Mouse (Mus musculus) testis, adult 2 months (tissue): ENCODE results near the gene Hepacam2. TPM values are rescaled to one million over a fixed set of nuclear protein-coding genes. Genes with fewer than 3 reads are reported as not detected.
"Not testable (repeated sequence)": the region's sequence is repeated elsewhere in the genome, so short reads cannot be mapped to it uniquely, and the experiment has no call there.

ENCODE experiments used
- H3K27ac ChIP-seq: fragments of 200-500 bp; 2 replicates; pipeline ENCODE4 v1.5.1; 2012; ENCODE audit warnings: low read depth, low read length; ENCODE audit not compliant: control insufficient read depth, insufficient read depth
- H3K27me3 ChIP-seq: fragments of 200-500 bp; 2 replicates; pipeline ENCODE4 v1.6.1; 2012; ENCODE audit warnings: mild to moderate bottlenecking, low read length, moderate library complexity; ENCODE audit not compliant: control insufficient read depth, insufficient read depth
- H3K36me3 ChIP-seq: fragments of 200-500 bp; 2 replicates; pipeline ENCODE4 v1.6.1; 2012; ENCODE audit warnings: mild to moderate bottlenecking, low read length; ENCODE audit not compliant: control insufficient read depth, insufficient read depth
- H3K4me1 ChIP-seq: fragments of 200-500 bp; 2 replicates; pipeline ENCODE4 v1.6.1; 2012; ENCODE audit warnings: low read length; ENCODE audit not compliant: control insufficient read depth, insufficient read depth
- H3K4me3 ChIP-seq: fragments of 200-500 bp; 2 replicates; pipeline ENCODE4 v1.5.1; 2012; ENCODE audit warnings: low read depth, mild to moderate bottlenecking, low read length, moderate library complexity, mixed read lengths; ENCODE audit not compliant: control insufficient read depth
- CTCF ChIP-seq: fragments of 200-500 bp; IDR thresholded peaks from 2 replicates; pipeline ENCODE4 v1.5.1; 2012; ENCODE audit warnings: low read depth, mild to moderate bottlenecking, inconsistent platforms, low read length, moderate library complexity; ENCODE audit not compliant: control insufficient read depth, insufficient read depth, insufficient replicate concordance
- POLR2A ChIP-seq: fragments of 200-500 bp; IDR thresholded peaks from 2 replicates; pipeline ENCODE4 v1.6.1; 2012; ENCODE audit warnings: low read depth, mild to moderate bottlenecking, inconsistent platforms, low read length, moderate library complexity; ENCODE audit not compliant: control insufficient read depth
- polyA plus RNA-seq: library from polyadenylated mRNA; depleted of rRNA; stranded (reverse); fragments of >200 nt; gene quantifications from 2 replicates; pipeline ENCODE4 v1.2.3, GENCODE M21; 2012

The Hepacam2 gene
- polyA plus RNA-seq, 1 experiment: 9.6 TPM

- Histone ChIP-seq H3K36me3 (no peaks in the 10 kb centered on the region), H3K27ac (no peak overlapping the region), H3K4me1 (no peaks in the 10 kb centered on the region), H3K4me3 (no peak overlapping the region), H3K27me3 (no peaks in the 10 kb centered on the region)
- TF ChIP-seq POLR2A (no peak), CTCF (no peak)
Observed at GRCm38 (mm10) chr6:3463594-3463993, 34.5 kb downstream of the Hepacam2 start.

GRCm38 (mm10) chr6:3463026-3463425 lies 35.1 kb downstream of the Hepacam2 start:
- TF ChIP-seq POLR2A: no peak
- TF ChIP-seq CTCF: no peak
- Histone ChIP-seq H3K27ac (no peak overlapping the region), H3K36me3 (no peaks in the 10 kb centered on the region), H3K4me3 (no peak overlapping the region), H3K4me1 (no peaks in the 10 kb centered on the region), H3K27me3 (no peaks in the 10 kb centered on the region)

- H3K4me1 ChIP-seq: peaks cover 3% of the 10 kb centered on the region; the same call in 1 of the 2 replicates
- H3K36me3 ChIP-seq: no peaks in the 10 kb centered on the region
- H3K27me3 ChIP-seq: no peaks in the 10 kb centered on the region
- H3K27ac ChIP-seq: no peak overlapping the region
- TF ChIP-seq POLR2A (no peak), CTCF (no peak)
- no peak overlapping the region for H3K4me3 ChIP-seq
Observed at GRCm38 (mm10) chr6:3455944-3456536, 42.1 kb downstream of the Hepacam2 start.

GRCm38 (mm10) chr6:3454421-3454820 lies 43.7 kb downstream of the Hepacam2 start:
- H3K4me1 ChIP-seq: peaks cover 3% of the 10 kb centered on the region; the same call in 1 of the 2 replicates
- no peaks in the 10 kb centered on the region for H3K36me3 ChIP-seq
- TF ChIP-seq CTCF (no peak), POLR2A (no peak)
- no peak overlapping the region for H3K4me3 ChIP-seq
- no peak overlapping the region for H3K27ac ChIP-seq
- no peaks in the 10 kb centered on the region for H3K27me3 ChIP-seq

- H3K27me3 ChIP-seq: no peaks in the 10 kb centered on the region
- TF ChIP-seq CTCF (peak; percentile 68; the same call in 1 of the 2 replicates), POLR2A (no peak)
Observed at GRCm38 (mm10) chr6:3447404-3447803, 50.7 kb downstream of the Hepacam2 start.

DNA sequence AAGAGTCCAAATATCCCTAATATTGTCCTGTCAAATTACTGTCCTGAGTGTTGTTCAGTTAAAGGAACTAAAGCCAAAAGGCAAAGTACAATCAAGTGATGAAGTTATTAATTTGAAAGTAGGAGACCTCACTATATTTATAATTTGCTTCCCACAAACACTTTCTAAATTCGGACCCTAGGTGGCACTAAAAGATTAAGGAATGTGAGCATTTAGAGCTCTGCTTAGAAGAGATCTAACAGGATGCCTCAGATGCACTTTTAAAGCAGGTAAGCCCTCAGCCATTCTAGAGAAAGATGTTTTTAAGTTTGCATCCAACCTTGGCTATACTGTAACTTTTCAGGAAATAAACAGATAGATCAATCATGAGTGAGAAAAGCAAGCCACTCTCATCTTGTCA lies 54.2 kb downstream of the Hepacam2 start:
- Histone ChIP-seq H3K4me1 (no peaks in the 10 kb centered on the region), H3K4me3 (no peak overlapping the region), H3K27me3 (no peaks in the 10 kb centered on the region), H3K27ac (no peak overlapping the region), H3K36me3 (no peaks in the 10 kb centered on the region)
- TF ChIP-seq CTCF (no peak), POLR2A (no peak)

More at GRCm38 (mm10) chr6:3447404-3447803, 50.7 kb downstream of the Hepacam2 start:
- Histone ChIP-seq H3K4me3 (no peak overlapping the region), H3K36me3 (no peaks in the 10 kb centered on the region), H3K27ac (no peak overlapping the region), H3K4me1 (no peaks in the 10 kb centered on the region)

DNA sequence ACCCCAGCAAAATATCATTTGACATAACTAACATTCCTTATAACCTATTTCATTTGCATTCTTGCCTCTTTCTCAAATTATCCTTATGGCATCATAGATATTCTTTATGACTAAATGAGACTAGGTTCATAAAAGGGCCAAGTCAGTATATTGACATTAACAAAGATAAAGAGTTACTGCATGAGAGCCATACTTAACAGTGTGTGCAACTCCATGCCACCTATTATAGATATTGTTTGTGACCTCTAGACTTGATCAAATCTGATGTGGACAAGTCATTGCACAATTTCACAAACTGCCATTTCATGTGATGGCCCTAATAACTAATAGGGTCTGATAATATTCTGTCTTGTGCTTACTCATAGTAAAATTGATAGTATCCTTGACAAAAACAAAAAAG lies 62.0 kb downstream of the Hepacam2 start:
- TF ChIP-seq CTCF: no peak
- TF ChIP-seq POLR2A: no peak

DNA sequence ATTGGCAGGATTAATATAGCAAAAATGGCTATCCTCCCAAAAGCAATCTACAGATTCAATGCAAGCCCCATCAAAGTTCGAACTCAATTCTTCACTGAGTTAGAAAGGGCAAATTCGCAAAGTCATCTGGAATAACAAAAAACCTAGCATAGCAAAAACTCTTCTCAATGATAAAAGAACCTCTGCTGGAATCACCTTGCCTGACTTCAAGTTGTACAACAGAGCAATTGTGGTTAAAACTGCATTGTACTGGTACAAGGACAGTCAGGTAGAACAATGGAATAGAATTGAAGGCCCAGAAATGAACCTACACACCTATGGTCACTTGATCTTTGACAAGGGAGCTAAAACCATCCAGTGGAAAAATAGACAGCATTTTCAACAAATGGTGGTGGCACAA lies 67.1 kb downstream of the Hepacam2 start:
- H3K4me3 ChIP-seq, H3K4me1 ChIP-seq, H3K27me3 ChIP-seq: not testable (repeated sequence)

More for the DNA sequence above, 62.0 kb downstream of the Hepacam2 start:
- Histone ChIP-seq H3K4me1 (no peaks in the 10 kb centered on the region), H3K4me3 (no peak overlapping the region), H3K27me3 (no peaks in the 10 kb centered on the region), H3K27ac (no peak overlapping the region), H3K36me3 (no peaks in the 10 kb centered on the region)

More for the DNA sequence above, 67.1 kb downstream of the Hepacam2 start:
- not testable (repeated sequence) for H3K36me3 ChIP-seq, H3K27ac ChIP-seq
